Mouse (Mus musculus): Measurements from ENCODE around the gene Tcirg1. TPM values are rescaled to one million over a fixed set of nuclear protein-coding genes. Genes with fewer than 3 reads are reported as not detected.
A peak's percentile ranks its signal among the peaks of the same experiment; 100 is the strongest.

The Tcirg1 gene
- polyA plus RNA-seq, 1 experiment, result 61.1 TPM

DNA sequence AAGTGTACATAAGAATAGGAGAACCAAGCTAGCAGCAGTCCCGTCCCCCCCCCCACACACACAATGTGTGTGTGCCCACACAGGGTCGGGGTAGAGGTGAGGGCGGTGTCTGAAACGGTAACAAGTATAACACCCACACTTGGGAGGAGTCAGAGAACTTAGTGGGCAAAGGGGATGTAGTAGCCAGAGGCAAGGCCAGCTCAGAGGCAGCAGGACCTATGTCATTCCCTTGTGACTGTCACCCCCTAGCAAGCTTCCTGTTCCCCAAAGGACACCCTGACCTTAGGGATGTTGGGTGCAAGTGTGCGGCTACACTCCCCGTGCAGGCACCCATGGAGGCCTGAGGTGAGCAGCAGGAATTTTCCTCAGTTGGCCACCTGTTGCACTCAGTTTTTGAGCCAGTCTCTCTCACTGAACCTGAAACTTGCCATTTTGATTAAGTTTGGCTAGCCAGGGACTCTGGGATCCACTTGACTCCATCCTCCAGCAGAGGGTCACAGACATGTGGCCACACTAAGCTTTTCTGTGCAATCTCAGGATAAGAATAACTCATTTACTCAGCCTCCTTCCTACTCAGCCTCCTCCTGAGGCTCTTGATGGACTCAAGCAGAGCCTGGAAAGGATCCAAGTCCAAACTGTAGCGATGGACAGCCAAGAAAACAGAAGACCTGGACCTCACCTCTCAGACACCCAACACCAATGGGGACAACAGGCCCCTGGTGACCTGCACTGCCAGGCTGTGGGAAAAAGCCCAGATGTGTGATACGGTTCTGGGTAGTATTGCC is 1.1 kb upstream of the Tcirg1 start:
- Histone ChIP-seq H3K36me3 (ENCODE audit: control insufficient read depth, insufficient read depth) (peaks cover 34% of the 10 kb centered on the region), H3K79me3 (ENCODE audit: low read depth) (peaks cover 22% of the 10 kb centered on the region), H3K27me3 (ENCODE audit: control insufficient read depth, insufficient read depth, insufficient read length) (no peaks in the 10 kb centered on the region), H3ac (ENCODE audit: control insufficient read depth, insufficient read length, low read depth) (no peak overlapping the region), H3K4me3 (ENCODE audit: insufficient read depth, poor library complexity, severe bottlenecking) (no peak overlapping the region), H3K79me2 (ENCODE audit: control insufficient read depth, insufficient read depth) (peaks cover 54% of the 10 kb centered on the region)
- TF ChIP-seq MYOD1 (IDR thresholded peaks at IDR 0.05; ENCODE audit: control insufficient read depth, insufficient read length, low read depth), result no peak

- peaks cover 24% of the 10 kb centered on the region for H3K79me3 ChIP-seq (ENCODE audit: low read depth)
- peak overlapping the region; percentile 86 for H3K4me3 ChIP-seq (ENCODE audit: insufficient read depth, poor library complexity, severe bottlenecking)
- TF ChIP-seq CTCF (IDR thresholded peaks at IDR 0.05; ENCODE audit: control insufficient read depth, insufficient read depth, insufficient read length) (no peak), CEBPB (IDR thresholded peaks at IDR 0.05; ENCODE audit: low read depth) (no peak), MAX (IDR thresholded peaks at IDR 0.05) (no peak), MYOD1 (IDR thresholded peaks at IDR 0.05; ENCODE audit: control insufficient read depth, insufficient read length, low read depth) (no peak), USF1 (IDR thresholded peaks at IDR 0.05; ENCODE audit: low read depth) (no peak), FOSL1 (IDR thresholded peaks at IDR 0.05; ENCODE audit: insufficient read depth, low read length, poor library complexity, severe bottlenecking) (no peak), MYOG (IDR thresholded peaks at IDR 0.05; ENCODE audit: control insufficient read depth, extremely low read depth, insufficient read length) (no peak)
- peaks cover 52% of the 10 kb centered on the region for H3K36me3 ChIP-seq (ENCODE audit: control insufficient read depth, insufficient read depth)
- H3ac ChIP-seq (ENCODE audit: control insufficient read depth, insufficient read length, low read depth), result peak overlapping the region; percentile 64
- H3K79me2 ChIP-seq (ENCODE audit: control insufficient read depth, insufficient read depth), result peaks cover 60% of the 10 kb centered on the region
- no peaks in the 10 kb centered on the region for H3K27me3 ChIP-seq (ENCODE audit: control insufficient read depth, insufficient read depth, insufficient read length)
Observed at GRCm38 (mm10) chr19:3906326-3906725, 607 bp downstream of the Tcirg1 start.

- Histone ChIP-seq H3K4me3 (ENCODE audit: insufficient read depth, poor library complexity, severe bottlenecking) (peak overlapping the region; percentile 86), H3ac (ENCODE audit: control insufficient read depth, insufficient read length, low read depth) (peak overlapping the region; percentile 80), H3K79me2 (ENCODE audit: control insufficient read depth, insufficient read depth) (peaks cover 61% of the 10 kb centered on the region), H3K36me3 (ENCODE audit: control insufficient read depth, insufficient read depth) (peaks cover 55% of the 10 kb centered on the region), H3K79me3 (ENCODE audit: low read depth) (peaks cover 24% of the 10 kb centered on the region), H3K27me3 (ENCODE audit: control insufficient read depth, insufficient read depth, insufficient read length) (no peaks in the 10 kb centered on the region)
- TF ChIP-seq FOSL1 (IDR thresholded peaks at IDR 0.05; ENCODE audit: insufficient read depth, low read length, poor library complexity, severe bottlenecking) (no peak), USF1 (IDR thresholded peaks at IDR 0.05; ENCODE audit: low read depth) (no peak), CTCF (IDR thresholded peaks at IDR 0.05; ENCODE audit: control insufficient read depth, insufficient read depth, insufficient read length) (no peak), MYOG (IDR thresholded peaks at IDR 0.05; ENCODE audit: control insufficient read depth, extremely low read depth, insufficient read length) (no peak), MAX (IDR thresholded peaks at IDR 0.05) (no peak), CEBPB (IDR thresholded peaks at IDR 0.05; ENCODE audit: low read depth) (no peak), MYOD1 (IDR thresholded peaks at IDR 0.05; ENCODE audit: control insufficient read depth, insufficient read length, low read depth) (no peak)
Observed at GRCm38 (mm10) chr19:3905261-3905969, 1.5 kb downstream of the Tcirg1 start.

DNA sequence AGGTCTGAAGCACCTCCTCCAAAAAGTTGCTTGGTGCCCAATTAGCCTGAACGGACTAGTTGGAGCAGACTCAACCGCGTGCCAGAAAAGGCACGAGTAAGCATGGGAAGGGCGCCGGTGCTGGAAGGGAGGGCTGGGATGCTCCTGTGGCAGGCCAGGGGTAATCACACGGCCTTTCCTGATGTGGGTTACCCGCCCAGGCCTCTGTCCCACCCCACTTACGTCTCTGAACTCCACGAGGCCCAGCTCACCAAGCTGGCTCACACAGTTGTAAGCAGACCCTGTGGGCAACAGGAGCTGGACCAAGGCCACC is 2.6 kb downstream of the Tcirg1 start:
- TF ChIP-seq MYOD1 (IDR thresholded peaks at IDR 0.05; ENCODE audit: control insufficient read depth, insufficient read length, low read depth) (no peak), CEBPB (IDR thresholded peaks at IDR 0.05; ENCODE audit: low read depth) (no peak), MAX (IDR thresholded peaks at IDR 0.05) (no peak), MYOG (IDR thresholded peaks at IDR 0.05; ENCODE audit: control insufficient read depth, extremely low read depth, insufficient read length) (no peak), USF1 (IDR thresholded peaks at IDR 0.05; ENCODE audit: low read depth) (no peak), CTCF (IDR thresholded peaks at IDR 0.05; ENCODE audit: control insufficient read depth, insufficient read depth, insufficient read length) (no peak), FOSL1 (IDR thresholded peaks at IDR 0.05; ENCODE audit: insufficient read depth, low read length, poor library complexity, severe bottlenecking) (no peak)
- H3K36me3 ChIP-seq (ENCODE audit: control insufficient read depth, insufficient read depth), result peaks cover 55% of the 10 kb centered on the region
- no peaks in the 10 kb centered on the region for H3K27me3 ChIP-seq (ENCODE audit: control insufficient read depth, insufficient read depth, insufficient read length)
- H3ac ChIP-seq (ENCODE audit: control insufficient read depth, insufficient read length, low read depth), result peak overlapping the region; percentile 3
- H3K79me3 ChIP-seq (ENCODE audit: low read depth), result peaks cover 24% of the 10 kb centered on the region
- peak overlapping the region; percentile 86 for H3K4me3 ChIP-seq (ENCODE audit: insufficient read depth, poor library complexity, severe bottlenecking)
- H3K79me2 ChIP-seq (ENCODE audit: control insufficient read depth, insufficient read depth), result peaks cover 61% of the 10 kb centered on the region

DNA sequence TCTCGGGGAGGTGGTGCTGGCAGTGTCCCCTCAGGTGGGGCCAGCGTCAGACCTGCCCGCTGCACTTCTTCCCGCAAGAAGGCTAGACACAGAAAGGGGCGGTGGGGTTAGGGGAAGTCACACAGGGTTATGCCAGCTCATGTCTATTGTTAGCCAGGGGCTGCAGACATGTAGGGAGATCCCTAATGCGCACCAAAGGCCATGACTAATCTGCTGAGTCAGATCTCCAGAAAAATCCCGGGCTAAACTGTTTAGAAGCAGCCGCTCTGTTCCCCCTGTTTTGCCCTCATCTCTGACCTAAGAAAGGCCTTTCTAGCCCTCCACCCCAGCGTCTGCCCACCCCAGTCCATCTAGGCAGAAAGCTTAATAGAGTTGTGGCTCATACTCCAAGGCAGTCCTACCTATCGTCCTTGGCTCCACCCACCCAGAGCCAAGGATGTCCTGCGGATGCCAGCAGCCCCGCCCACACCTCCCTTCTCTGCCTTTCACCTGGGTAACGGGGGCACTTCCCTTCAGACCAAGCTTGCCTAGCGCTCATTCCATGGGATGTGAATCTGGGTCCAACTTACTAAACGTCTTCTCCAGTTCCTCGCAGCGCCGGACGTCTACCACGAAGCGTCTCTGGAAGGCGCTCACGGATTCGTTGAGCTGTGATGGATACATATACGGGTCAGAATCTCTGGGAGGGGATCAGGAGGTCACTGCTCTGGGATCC is 3.1 kb downstream of the Tcirg1 start:
- Histone ChIP-seq H3K27me3 (ENCODE audit: control insufficient read depth, insufficient read depth, insufficient read length) (no peaks in the 10 kb centered on the region), H3K79me3 (ENCODE audit: low read depth) (peaks cover 24% of the 10 kb centered on the region), H3K4me3 (ENCODE audit: insufficient read depth, poor library complexity, severe bottlenecking) (peak overlapping the region; percentile 86), H3ac (ENCODE audit: control insufficient read depth, insufficient read length, low read depth) (peak overlapping the region; percentile 54), H3K79me2 (ENCODE audit: control insufficient read depth, insufficient read depth) (peaks cover 61% of the 10 kb centered on the region), H3K36me3 (ENCODE audit: control insufficient read depth, insufficient read depth) (peaks cover 54% of the 10 kb centered on the region)
- TF ChIP-seq USF1 (IDR thresholded peaks at IDR 0.05; ENCODE audit: low read depth), result no peak
- TF ChIP-seq MYOD1 (IDR thresholded peaks at IDR 0.05; ENCODE audit: control insufficient read depth, insufficient read length, low read depth), result no peak
- no peak for TF ChIP-seq CTCF (IDR thresholded peaks at IDR 0.05; ENCODE audit: control insufficient read depth, insufficient read depth, insufficient read length)
- TF ChIP-seq CEBPB (IDR thresholded peaks at IDR 0.05; ENCODE audit: low read depth), result no peak
- no peak for TF ChIP-seq FOSL1 (IDR thresholded peaks at IDR 0.05; ENCODE audit: insufficient read depth, low read length, poor library complexity, severe bottlenecking)
- no peak for TF ChIP-seq MYOG (IDR thresholded peaks at IDR 0.05; ENCODE audit: control insufficient read depth, extremely low read depth, insufficient read length)
